Mouse (Mus musculus): ENCODE measurements around the gene Lias. TPM values are rescaled to one million over a fixed set of nuclear protein-coding genes. Genes with fewer than 3 reads are reported as not detected.
A peak's percentile ranks its signal among the peaks of the same experiment; 100 is the strongest.

Gene Lias
- 10 to 100 TPM; 45.3 to 59.0 TPM for total RNA-seq (2021)
- long read RNA-seq, experiment 1, transcript Lias-202 (11 exons, 1,668 nt): major isoform, 105 of 124 reads
- long read RNA-seq, experiment 1, partial matches to known transcripts: 12 of 124 reads
- long read RNA-seq, experiment 1, other reads (novel, unspliced or antisense): 3 of 124 reads
- long read RNA-seq, experiment 2, transcript Lias-202 (11 exons, 1,668 nt): major isoform, 68 of 79 reads
- long read RNA-seq, experiment 2, partial matches to known transcripts: 8 of 79 reads
- long read RNA-seq, experiment 2, other reads (novel, unspliced or antisense): 1 of 79 reads

DNA sequence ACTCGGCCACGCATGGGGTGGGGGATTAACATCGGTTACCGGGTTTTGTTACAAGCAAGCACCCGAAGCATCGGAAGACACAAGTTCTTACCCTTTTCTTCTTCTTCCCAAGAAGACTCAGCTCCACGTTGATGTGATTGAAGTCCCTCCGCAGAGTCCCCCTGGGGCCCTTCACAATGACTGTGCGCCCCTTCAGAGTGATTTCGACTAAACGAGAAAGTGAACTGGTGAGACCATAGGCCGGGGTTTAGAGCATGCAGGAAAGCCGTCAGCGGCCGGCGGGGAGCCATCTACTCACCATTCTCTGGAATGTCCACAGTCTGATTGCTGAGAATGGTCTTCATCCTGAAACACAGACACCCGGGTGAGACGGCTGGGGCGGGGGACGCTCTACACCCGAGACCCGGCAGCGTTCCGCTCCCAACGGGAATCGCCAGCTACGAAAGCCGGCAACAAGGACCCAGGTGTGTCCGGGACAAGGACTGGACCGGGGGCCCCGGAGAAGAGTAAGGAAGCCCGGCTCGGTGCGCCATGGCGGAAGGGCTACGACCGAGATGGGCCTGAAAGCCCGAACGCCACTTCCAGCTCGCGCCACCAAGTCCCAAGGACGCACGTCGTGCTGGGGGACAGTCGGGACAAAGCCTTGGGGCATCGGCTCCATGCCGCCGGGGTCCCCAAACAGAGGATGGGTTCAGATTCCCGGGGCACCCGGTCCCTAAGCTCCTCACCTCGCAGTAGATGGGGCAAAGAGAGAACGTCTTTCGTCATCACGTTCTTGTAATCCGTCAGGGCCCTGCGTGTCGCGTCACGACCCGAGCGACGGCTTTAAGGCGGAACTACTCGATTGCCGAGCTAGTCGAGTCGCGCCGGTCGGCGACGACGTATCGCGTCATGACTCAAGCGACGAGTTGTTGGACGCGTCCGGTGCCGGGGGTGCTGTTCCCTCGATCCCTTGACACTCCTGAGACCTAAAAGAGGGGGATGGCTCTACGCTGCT, at the start of gene Lias, which contains the start of gene Rpl9:
Gene Lias, plus strand, starts transcription at position 850 of the 997 bp plus-strand sequence.
Gene Rpl9, minus strand, starts transcription at position 797 of the 997 bp plus-strand sequence.
- DNase-seq (ENCODE audit: low spot score in 2 of 2): peak; percentile 95 to 99

DNA sequence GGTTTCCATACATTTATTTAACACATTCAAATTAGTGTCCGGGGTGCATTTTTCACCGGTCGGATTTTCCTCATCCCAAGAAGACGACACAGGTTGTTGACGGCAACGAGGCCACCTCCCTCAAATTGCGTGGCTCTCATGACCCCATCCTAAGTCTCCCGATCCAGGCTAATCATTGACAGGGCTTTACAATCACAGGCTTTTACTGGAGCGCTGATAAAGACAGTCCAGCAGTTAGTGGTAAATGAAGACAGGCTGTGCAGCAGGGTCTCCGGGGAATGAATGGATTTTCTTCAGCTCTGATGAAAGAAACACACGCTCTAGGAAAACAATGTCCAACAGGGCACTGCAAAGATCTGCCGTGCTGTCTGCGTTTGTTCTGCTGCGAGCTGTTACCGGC, 43.1 kb upstream of the Lias start, which contains the start of gene Klb:
Gene Klb, plus strand, starts transcription at position 147 of the 400 bp plus-strand sequence.
- no peak for DNase-seq (ENCODE audit: low spot score in 2 of 2)

DNA sequence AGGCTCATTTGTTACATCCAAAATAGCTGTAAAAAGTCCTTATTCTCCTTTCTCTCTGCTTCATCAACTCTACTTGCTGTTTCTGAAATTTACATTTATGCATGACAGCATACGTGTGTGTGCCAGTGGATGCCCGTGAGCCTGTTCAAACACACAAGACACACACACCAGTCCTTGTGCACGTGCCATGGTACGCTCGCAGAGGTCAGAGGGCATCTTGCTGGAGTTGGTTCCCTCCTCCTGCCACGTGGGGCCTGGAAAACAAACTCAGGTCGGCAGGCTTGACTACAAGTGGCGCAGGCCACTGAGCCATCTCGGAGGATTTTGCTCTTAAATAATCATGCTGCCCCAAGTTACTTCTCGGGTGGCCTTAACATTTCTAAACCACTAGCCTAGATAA, 40.8 kb upstream of the Lias start:
- DNase-seq (ENCODE audit: low spot score in 2 of 2): no peak

DNA sequence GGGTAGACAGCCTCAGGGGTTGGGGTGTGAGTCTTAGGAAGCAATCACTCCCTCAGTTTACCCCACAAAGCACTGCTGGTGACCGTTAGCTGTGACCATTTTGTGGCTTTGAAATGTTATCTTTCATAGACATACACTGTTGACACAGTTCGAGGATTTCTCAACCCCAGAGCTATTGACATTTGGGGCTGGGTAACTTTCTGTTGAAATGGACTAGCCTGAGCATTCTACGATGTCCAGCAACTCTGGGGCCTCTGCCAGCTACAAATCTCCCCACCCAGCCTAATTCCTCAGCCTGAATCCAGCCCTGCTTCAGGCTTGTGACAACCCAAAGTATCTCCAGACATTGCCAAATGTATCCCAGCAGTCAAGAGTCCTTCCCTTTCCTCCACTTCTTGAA, 37.2 kb upstream of the Lias start:
- no peak for DNase-seq (ENCODE audit: low spot score in 2 of 2)

DNA sequence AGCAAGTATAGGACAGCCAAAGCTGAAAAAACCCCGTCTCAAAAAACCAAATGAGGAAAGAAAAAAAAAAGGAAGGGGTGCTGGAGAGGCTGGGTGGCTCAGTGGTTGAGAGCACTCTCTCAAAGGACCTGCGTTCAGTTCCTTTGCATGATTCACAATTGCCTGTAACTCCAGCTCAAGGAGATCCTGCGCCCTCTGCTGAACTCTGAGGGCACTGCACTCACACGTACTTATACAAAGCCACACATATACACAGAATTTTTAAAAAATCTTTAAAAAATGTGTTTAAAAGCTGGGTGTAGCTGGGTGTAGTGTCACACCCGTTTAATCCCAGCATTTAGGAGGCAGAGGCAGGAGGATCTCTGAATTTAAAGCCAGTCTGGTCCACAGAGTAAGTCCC, 36.3 kb upstream of the Lias start:
- DNase-seq (ENCODE audit: low spot score in 2 of 2): no peak

DNA sequence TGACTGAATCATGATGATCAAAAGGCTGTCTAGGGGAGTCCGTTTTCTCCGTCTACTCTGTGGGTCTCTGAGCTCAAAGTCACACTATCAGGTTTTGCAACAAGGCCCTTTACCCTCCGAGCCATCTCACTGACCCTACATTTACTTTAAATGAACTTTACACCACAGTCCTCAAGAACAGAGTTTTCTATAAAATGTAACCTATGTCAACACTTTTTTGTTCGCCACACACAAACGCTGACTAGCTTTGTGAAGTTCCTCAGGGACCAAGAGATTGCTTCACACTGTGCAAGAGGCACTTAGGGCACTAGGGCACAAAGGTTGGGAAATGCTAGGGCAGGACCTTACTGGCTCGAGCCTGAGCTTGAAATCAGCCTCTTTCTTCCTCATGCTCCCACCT, 34.4 kb upstream of the Lias start:
- DNase-seq (ENCODE audit: low spot score in 2 of 2): no peak

DNA sequence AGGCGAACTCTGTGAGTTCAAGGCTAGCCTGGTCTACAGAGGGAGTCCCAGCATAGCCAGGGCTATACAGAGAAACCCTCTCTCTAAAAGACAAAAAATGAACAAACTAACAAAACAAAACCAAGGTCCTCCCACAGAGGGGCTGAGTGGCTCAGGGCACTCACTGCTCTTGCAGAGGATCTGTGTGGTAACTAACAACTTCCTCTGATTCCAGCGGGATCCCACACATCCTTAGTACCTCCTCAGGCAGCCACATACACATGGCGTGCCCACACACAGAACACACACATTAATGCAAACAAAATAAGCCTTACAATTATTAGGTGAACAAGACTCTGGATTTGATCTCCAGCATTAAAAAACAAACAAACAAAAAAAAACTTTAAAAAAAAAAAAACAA, 33.5 kb upstream of the Lias start:
- no peak for DNase-seq (ENCODE audit: low spot score in 2 of 2)

DNA sequence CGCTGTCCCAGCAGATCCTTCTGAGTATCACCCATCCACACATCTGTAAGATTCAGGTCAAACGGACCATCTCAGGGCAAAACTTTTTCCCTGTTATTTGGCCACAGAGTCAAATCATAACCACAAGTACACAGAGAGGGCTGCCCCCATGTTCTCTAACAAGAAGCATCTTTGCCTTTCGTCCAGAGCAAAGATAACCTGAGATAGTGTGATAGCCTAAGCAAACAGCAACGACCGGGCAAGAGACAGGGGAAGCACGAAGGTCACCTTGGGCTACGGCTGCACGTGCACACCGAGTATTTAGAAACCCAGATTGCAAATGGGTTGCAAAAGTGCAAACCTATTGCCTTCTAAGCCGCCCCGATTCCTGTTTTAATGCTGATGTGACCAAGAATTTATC, 23.5 kb upstream of the Lias start:
- no peak for DNase-seq (ENCODE audit: low spot score in 2 of 2)

DNA sequence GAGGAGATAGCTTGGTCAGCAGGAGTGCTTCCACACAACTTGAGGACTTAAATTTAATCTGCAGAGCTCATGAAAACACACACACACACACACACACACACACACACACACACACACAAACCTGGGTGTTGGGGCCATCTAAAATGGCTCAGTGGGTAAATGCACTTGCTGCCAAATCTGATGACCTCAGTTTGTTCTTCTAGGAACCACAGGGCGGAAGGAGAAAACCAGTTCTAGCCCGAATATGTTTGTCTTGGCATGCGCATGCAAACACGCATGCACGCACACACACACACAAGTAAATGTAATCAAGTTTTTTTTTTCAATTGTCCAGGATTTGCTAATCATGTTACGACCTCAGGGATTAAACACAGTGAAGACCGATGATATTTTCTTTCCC, 19.7 kb upstream of the Lias start:
- no peak for DNase-seq (ENCODE audit: low spot score in 2 of 2)

DNA sequence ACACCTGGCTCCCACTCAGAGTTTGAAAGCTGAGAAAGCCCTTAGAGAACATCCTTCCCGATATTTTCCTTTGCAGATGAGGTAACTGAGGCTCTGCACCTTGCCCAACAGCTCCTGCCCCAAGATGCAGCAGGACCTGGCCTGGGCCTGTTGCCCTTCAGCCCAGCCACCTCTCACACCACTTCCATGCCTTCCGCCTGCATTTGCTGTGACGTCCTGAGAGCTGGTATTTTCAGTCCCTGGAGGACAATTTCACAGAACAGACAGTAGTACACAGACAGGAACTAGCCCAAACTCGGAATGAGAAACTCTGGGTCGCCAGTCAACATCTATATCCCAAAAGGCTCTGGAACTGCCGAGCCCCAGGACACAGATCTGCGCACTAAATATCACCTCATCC, 16.6 kb upstream of the Lias start:
- no peak for DNase-seq (ENCODE audit: low spot score in 2 of 2)

DNA sequence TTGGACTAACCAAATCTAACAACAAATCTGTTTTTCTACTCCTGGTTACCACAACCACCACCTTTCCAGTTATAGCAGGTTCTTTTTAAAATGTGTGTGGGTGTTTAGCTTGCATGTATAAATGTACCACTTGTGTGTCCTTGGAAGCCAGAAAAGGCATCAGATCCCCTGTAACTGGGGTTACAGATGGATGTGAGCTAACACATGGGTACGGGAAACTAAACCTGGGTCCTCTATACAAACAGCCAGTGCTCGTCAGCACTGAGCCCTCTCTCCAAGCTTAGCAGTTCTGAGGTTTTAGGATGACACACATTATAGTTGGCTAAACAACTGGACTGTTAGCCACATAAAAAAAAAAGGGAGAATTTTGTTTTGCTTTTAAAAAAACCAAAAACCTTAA, 5.6 kb upstream of the Lias start:
- no peak for DNase-seq (ENCODE audit: low spot score in 2 of 2)

DNA sequence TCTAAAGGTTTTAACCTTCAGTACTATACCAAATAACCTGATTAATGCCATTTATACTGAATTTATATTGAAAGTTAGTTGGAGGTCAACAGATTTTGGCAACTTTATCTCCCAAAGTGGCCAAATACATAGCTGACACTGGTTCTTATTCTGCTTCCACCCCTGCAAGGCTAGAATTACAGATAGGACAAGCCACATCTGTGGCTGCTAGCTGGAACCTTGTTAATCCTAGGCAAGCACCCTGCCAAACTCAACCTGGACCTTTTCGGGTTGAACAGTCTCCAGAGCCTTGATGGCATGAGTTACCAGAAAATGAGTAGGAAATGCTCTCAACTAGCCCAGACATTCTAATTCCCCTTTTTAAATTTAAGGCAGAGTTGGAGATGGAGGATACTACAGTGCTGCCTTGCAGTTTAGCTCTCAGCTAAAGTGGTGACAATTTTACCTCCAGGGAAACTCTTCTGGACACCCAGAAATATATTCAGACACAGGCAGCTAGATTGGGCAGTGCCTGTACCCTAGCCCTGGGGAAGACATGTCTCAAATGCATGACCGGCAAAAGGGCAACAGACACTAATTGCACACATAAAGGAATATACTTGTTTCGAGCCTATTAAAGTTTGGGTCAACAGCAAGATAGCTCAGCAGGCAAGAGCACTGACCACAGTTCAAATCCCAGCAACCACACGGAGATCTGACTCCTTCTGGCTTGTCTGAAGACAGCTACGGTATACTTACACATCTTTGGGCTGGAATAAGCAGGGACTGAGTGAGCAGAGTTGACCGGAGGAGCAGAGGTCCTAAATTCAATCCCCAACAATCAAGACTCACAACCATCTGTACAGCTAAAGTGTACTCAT, 4.1 kb upstream of the Lias start:
- no peak for DNase-seq (ENCODE audit: low spot score in 2 of 2)

DNA sequence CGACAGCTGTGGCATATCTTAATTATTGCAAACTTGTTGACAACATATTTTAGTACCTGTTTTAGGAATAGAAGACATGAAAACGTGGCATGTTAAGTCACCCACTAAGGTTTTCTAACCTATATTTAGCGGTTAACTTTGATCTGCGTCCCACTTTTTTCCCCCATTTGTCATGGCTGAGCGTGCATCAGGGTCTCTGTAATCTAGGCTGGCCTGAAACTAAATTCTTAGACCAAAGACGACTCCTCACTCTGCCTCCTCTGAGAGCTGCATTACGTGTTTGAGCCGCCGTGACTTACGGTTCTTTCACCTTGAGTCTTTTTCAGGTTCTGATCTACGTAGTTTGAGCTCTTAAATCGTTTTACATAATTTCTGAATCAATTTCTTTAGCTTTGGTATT, 456 bp downstream of the Lias start:
- DNase-seq (ENCODE audit: low spot score in 2 of 2): no peak

DNA sequence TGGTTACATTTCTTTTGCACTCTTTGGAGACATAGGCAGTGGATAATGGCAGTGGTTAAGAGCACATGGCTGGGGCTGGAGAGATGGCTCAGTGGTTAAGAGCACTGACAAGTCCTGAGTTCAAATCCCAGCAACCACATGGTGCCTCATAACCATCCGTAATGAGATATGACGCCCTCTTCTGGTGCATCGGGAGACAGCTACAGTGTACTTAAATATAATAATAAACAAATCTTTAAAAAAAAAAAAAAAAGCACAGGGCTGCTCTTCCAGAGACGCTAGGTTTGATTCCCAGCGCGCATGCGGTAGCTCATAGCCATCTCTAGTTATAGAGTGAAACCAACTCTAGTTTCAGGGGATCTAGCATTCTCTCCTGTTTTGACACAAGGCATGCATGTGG, 3.1 kb downstream of the Lias start:
- DNase-seq (ENCODE audit: low spot score in 2 of 2): no peak

DNA sequence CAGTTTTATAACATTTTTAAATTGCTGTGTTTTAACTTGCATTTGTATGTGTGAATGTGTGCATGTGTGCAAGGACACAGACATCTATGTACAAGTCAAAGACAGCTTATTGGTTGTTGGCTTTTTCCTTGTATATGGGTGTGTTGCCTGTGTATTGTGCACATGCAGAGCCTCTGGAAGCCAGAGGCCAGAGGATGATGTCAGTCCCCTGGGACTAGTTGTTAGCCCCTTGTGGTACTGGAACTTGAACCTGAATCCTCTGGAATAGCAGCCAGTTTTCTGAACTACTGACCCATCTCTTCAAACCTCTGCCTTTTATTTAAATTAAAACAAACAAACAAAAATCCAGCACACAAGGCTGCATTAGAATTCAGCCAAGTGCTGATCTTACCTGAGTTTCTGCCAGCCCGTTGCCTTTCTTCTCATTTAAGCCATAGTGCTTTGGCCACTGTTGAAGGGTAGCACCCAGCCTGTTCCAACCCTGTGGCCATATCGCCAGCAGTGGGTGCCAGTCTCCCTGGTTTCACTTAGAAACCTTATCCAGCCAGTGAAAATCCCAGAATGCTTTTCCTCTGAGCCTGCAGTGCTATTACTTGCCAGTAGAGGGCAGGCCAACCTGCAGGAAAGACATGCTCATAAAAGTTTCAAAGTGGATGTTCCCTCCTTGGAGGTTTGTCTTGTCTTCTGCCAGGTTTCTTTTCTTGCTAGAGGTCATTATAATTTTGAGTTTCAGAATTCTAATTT, 10.1 kb downstream of the Lias start:
- DNase-seq (ENCODE audit: low spot score in 2 of 2): peak; percentile 43 to 69

DNA sequence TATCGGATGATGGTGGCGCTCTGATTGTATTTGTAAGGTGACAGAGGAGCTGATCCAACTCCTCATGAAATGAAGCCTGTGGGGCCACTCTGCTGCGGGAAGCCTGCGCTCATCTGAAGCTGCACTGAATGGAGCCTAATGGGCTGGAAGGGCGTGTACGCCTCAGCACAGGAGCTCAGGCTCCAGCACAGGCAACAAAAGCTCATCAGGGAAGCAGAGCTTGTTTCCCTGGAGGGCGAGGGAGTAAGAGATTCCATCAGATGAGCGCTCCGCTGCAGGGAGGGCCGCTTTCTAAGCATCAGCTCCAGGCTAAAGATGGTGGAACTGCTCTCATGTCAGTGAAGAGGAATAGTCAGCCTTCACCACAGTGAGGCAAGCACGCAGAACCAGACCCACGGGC, 16.7 kb downstream of the Lias start:
- DNase-seq (ENCODE audit: low spot score in 2 of 2): no peak

DNA sequence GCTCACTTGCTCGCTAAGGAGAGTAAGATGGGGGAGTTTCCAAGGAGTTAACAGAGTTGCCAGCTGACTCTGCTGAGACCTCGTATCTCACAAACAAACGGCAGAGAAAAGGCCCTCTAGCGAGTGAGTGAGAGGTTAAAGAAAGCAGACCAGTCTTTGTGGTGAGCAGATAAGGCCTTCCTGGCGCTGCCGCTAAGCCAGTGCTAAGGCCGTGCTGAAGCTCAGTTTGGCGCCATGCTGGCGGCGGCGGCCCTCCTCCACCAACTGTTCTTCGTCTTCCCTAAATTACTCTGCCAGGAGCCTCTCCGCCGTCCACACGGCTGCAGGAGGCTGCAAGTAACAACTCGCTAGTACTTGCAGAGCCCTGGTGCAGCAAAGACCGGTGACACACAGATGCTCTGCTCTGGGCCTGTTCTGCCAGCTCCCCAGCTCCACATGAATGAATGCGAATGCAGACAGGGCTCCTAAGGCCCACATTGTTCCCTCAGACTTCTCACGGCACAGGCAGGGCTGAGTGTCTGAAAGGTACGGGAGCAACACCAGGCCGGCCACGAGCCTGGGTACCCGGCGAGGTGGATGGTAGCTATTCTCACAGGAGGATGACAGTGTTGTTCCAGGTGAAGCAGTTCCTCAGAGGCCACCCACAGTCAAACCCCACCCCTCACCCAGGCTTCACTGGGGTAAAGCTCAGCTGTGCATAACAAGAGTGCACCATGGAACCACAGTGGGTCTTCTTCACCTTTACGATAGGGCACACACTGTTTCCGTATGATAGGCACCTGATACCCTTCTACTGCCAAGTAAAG, 24.6 kb downstream of the Lias start:
- no peak for DNase-seq (ENCODE audit: low spot score in 2 of 2)

DNA sequence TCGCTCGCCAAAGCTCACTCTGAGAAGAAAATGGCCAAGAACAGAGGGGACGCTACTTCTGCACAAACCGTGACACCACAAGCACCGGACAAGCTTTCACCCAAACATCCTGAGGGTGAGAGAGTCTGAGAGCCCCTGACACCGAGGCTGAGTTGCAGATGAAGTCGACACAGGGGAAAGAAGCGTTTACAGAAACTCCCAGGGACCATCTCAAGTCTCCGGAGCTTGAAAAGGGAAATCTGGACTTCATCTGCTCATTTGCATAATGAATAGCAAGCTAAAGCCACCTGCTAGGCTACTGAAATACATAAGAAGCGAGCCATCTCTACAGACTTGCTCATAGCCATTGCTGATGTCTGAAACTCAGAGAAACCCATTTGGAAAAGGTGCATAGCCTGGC, 27.8 kb downstream of the Lias start:
- DNase-seq (ENCODE audit: low spot score in 2 of 2): no peak

DNA sequence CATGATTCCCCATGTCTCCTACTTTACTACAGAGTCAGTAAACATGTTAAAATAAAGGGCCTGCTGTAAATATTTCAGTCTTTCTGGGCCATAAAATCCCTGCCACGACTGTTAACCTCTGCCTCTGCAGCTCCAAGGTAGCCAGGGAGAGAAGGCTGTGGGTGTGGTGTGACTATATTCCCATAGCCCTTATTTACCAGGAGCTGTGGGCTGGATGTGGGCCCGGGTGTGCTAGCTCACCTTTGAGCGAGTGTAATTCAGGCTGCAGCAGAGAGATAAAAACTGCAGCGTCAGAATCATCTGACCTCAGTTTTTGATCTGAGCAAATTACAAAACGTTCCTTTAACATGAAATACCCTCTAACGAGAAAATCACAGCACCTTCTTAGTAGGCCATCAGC, 29.5 kb downstream of the Lias start:
- DNase-seq (ENCODE audit: low spot score in 2 of 2): no peak

DNA sequence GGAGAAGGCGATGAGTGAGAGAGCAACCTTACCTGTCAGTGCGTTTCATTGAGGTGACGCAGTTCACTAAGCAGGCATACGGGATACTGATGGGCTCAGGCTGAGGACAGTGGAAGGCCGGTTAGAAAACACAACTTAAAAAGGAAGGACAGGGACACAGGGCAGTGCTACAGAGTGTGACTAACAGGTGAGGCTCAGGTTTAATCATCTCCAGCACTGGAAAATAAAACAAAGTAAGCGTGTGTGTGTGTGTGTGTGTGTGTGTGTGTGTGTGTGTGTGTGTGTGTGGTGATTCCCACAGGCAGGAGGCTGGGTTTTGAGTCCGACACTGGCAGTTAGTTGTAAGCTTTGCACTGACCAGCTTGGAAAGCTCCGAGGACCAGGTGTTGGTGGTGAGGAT, 31.5 kb downstream of the Lias start:
- no peak for DNase-seq (ENCODE audit: low spot score in 2 of 2)
